In the genomic region with DNA sequence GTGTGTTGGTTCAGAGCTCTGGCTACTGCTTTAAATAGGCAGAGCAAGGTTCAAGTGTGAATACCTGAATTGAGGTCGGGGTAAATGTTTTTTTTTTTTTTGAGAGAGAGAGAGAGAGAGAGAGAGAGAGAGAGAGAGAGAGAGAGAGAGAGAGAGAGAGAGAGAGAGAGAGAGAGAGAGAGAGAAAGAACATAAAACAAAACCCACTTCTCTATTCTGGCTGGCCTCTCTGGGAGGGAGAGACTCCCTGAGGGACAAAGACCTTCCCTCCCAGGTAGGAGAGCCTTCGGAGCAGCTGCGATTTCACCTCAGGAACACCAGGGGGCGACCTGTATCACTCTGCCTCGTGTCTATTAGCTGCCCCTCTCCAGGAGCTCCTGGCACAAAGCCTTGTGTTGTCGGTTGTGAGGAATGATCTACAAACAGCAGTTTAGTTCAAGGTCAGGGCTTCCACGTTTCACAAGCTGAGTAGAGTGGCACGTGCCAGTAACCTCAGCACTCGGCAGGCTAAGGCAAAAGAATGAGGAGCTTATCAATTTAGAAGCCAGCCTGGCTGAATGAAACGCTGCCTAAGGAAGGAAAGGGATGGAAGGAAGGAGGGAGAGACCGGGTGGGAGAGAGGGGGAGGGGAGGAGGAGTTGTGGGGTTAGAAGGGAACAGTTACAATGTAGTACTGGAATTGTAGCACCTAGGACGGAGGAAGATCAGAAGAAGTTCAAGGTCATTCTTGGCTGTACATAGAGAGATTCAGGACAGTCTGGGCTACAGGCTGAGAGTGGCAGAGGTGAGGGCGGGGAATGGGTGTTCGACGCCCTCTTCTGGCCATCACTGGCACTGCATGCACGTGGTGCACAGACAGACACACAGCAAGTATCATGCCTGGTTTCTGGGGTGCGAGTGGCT, we compare ENCODE assay signal across 8 mouse cellular contexts. TPM values are rescaled to one million over a fixed set of nuclear protein-coding genes. Genes with fewer than 3 reads are reported as not detected.
DNase-seq lines count a peak whose midpoint lies in the region; ATAC-seq and TF ChIP-seq lines count a peak whose summit lies in the region.

No protein-coding gene starts in this region.

- H3K27ac ChIP-seq in intestine, postnatal 0 days (ENCODE audit: low read depth, low read length), result peak overlapping the region; percentile 7; the same call in 1 of the 2 replicates
- peak overlapping the region; percentile 83 for H3K27ac ChIP-seq in limb, embryonic 10.5 days
- H3K27ac ChIP-seq in midbrain, embryonic 13.5 days, result peak overlapping the region; percentile 68
- peak overlapping the region; percentile 62 for H3K27ac ChIP-seq in small intestine, adult 2 months (ENCODE audit: insufficient read depth, low read depth, low read length)

- no peaks in the 10 kb centered on the region for H3K27me3 ChIP-seq in intestine, postnatal 0 days (replicated peaks; ENCODE audit: control insufficient read depth, insufficient read depth, low read length)
- H3K27me3 ChIP-seq in limb, embryonic 10.5 days (ENCODE audit: low read depth, poor library complexity, severe bottlenecking), result no peaks in the 10 kb centered on the region
- 0 out of 2 replicates have a peak, but pooled peaks cover 4% of the 10 kb centered on the region for H3K27me3 ChIP-seq in midbrain, embryonic 13.5 days
- no peaks in the 10 kb centered on the region for H3K27me3 ChIP-seq in small intestine, adult 2 months (ENCODE audit: control insufficient read depth, insufficient read depth, low read length)

- peak overlapping the region; percentile 14; the same call in 1 of the 2 replicates for H3K4me3 ChIP-seq in intestine, postnatal 0 days (ENCODE audit: low read depth, low read length)
- peak overlapping the region; percentile 36 for H3K4me3 ChIP-seq in limb, embryonic 10.5 days
- peak overlapping the region; percentile 9; the same call in 1 of the 2 replicates for H3K4me3 ChIP-seq in midbrain, embryonic 13.5 days (replicated peaks)
- H3K4me3 ChIP-seq in small intestine, adult 2 months (ENCODE audit: low read depth, low read length), result peak overlapping the region; percentile 11

- TF ChIP-seq POLR2A in small intestine, adult 2 months (IDR thresholded peaks at IDR 0.05; ENCODE audit: low read depth, low read length), result no peak

- 0 out of 2 replicates have a peak overlapping the region, but pooled peaks have one; percentile 7 for H3K9ac ChIP-seq in intestine, postnatal 0 days (ENCODE audit: low read depth, low read length)
- H3K9ac ChIP-seq in midbrain, embryonic 13.5 days (replicated peaks), result no peak overlapping the region

- TF ChIP-seq CTCF in intestine, postnatal 0 days (IDR thresholded peaks at IDR 0.05; ENCODE audit: low read depth), result peak; percentile 84
- peak; percentile 90 for TF ChIP-seq CTCF in small intestine, adult 2 months (IDR thresholded peaks at IDR 0.05; ENCODE audit: extremely low read depth, insufficient read length, insufficient replicate concordance, low read depth, low read length)

- WGBS in intestine, postnatal 0 days, result 8% methylated on average over 17 of the region's 17 CpGs
- 14% methylated on average over 17 of the region's 17 CpGs for WGBS in limb, embryonic 10.5 days
- 10% methylated on average over 17 of the region's 17 CpGs for WGBS in midbrain, embryonic 13.5 days
- WGBS in small intestine, adult 2 months, result 6% methylated on average over 17 of the region's 17 CpGs

- peak; percentile 73 for DNase-seq in urinary bladder, postnatal 14 days (ENCODE audit: low spot score)
- DNase-seq in urinary bladder, adult 2 months (ENCODE audit: low spot score), result no peak
- DNase-seq in embryo, embryonic 11.5 days (ENCODE audit: low read depth, low spot score), result peak; percentile 70
- peak; percentile 81 for DNase-seq in limb, embryonic 10.5 days (ENCODE audit: low spot score)

- H3K4me2 ChIP-seq in intestine, postnatal 0 days (replicated peaks; ENCODE audit: low read depth), result peak overlapping the region; percentile 55
- peak overlapping the region; percentile 34 for H3K4me2 ChIP-seq in midbrain, embryonic 13.5 days (replicated peaks)

- peak; percentile 85 for ATAC-seq in granulocyte monocyte progenitor cell, adult 5-6 weeks (replicated peaks; ENCODE audit: poor library complexity, severe bottlenecking)
- ATAC-seq in intestine, postnatal 0 days, result peak; percentile 65
- ATAC-seq in midbrain, embryonic 13.5 days, result peak; percentile 72

- no peaks in the 10 kb centered on the region for H3K4me1 ChIP-seq in intestine, postnatal 0 days (replicated peaks; ENCODE audit: control insufficient read depth, insufficient read depth, low read length)
- H3K4me1 ChIP-seq in limb, embryonic 10.5 days, result peaks cover 7% of the 10 kb centered on the region; the same call in 1 of the 2 replicates
- peaks cover 6% of the 10 kb centered on the region; the same call in 1 of the 2 replicates for H3K4me1 ChIP-seq in midbrain, embryonic 13.5 days (replicated peaks)
- H3K4me1 ChIP-seq in small intestine, adult 2 months (ENCODE audit: control insufficient read depth, insufficient read depth, insufficient read length, low read length), result peaks cover 27% of the 10 kb centered on the region; the same call in 1 of the 2 replicates

- H3K9me3 ChIP-seq in intestine, postnatal 0 days (ENCODE audit: control insufficient read depth), result no peaks in the 10 kb centered on the region
- H3K9me3 ChIP-seq in limb, embryonic 10.5 days (replicated peaks), result no peaks in the 10 kb centered on the region
- no peaks in the 10 kb centered on the region for H3K9me3 ChIP-seq in midbrain, embryonic 13.5 days

- no peaks in the 10 kb centered on the region for H3K36me3 ChIP-seq in intestine, postnatal 0 days (ENCODE audit: control insufficient read depth, insufficient read depth)
- H3K36me3 ChIP-seq in limb, embryonic 10.5 days, result no peaks in the 10 kb centered on the region
- H3K36me3 ChIP-seq in midbrain, embryonic 13.5 days, result no peaks in the 10 kb centered on the region
- H3K36me3 ChIP-seq in small intestine, adult 2 months (ENCODE audit: control insufficient read depth, insufficient read depth, low read length), result no peaks in the 10 kb centered on the region

RNA-seq across cellular contexts. Expression of a gene that starts 12.9 kb away (rescaled TPM):
- polyA plus RNA-seq in urinary bladder, adult 2 months (2012; rRNA removed), result not detected in 2 replicates
- total RNA-seq in granulocyte monocyte progenitor cell, adult 5-6 weeks (2014; fragmentation: Nextera tagmentation), result not detected in 2 replicates
- not detected in 2 replicates for total RNA-seq in granulocyte monocyte progenitor cell, adult 5-6 weeks (2017)
- polyA plus RNA-seq in intestine, postnatal 0 days (2015; fragmentation: Nextera tagmentation; extraction: Ambion mirVana), result 4.1 and 4.7 TPM in 2 replicates
- 0.59 and 1.4 TPM in 2 replicates for polyA plus RNA-seq in limb, embryonic 10.5 days (2016; fragmentation: Nextera tagmentation; extraction: Ambion mirVana)
- 26.8 and 28.5 TPM in 2 replicates for polyA plus RNA-seq in midbrain, embryonic 13.5 days (2015; fragmentation: Nextera tagmentation; extraction: Ambion mirVana)
- polyA plus RNA-seq in small intestine, adult 2 months (2012; rRNA removed), result 0.36 and 0.51 TPM in 2 replicates

RNA-seq across cellular contexts. Expression of a gene that starts 19.7 kb away (rescaled TPM):
- 2.4 and 2.9 TPM in 2 replicates for polyA plus RNA-seq in urinary bladder, adult 2 months (2012; rRNA removed)
- total RNA-seq in granulocyte monocyte progenitor cell, adult 5-6 weeks (2014; fragmentation: Nextera tagmentation), result not detected in 2 replicates
- not detected in 2 replicates for total RNA-seq in granulocyte monocyte progenitor cell, adult 5-6 weeks (2017)
- polyA plus RNA-seq in intestine, postnatal 0 days (2015; fragmentation: Nextera tagmentation; extraction: Ambion mirVana), result 2.5 and 2.9 TPM in 2 replicates
- polyA plus RNA-seq in limb, embryonic 10.5 days (2016; fragmentation: Nextera tagmentation; extraction: Ambion mirVana), result 2.6 and 3.2 TPM in 2 replicates
- 0.82 and 0.89 TPM in 2 replicates for polyA plus RNA-seq in midbrain, embryonic 13.5 days (2015; fragmentation: Nextera tagmentation; extraction: Ambion mirVana)
- 5.1 and 23.5 TPM in 2 replicates for polyA plus RNA-seq in small intestine, adult 2 months (2012; rRNA removed)

RNA-seq across cellular contexts. Expression of a gene that starts 31.0 kb away (rescaled TPM):
- polyA plus RNA-seq in urinary bladder, adult 2 months (2012; rRNA removed), result 110 and 132 TPM in 2 replicates
- total RNA-seq in granulocyte monocyte progenitor cell, adult 5-6 weeks (2014; fragmentation: Nextera tagmentation), result 109 and 119 TPM in 2 replicates
- 64.2 and 64.5 TPM in 2 replicates for total RNA-seq in granulocyte monocyte progenitor cell, adult 5-6 weeks (2017)
- polyA plus RNA-seq in intestine, postnatal 0 days (2015; fragmentation: Nextera tagmentation; extraction: Ambion mirVana), result 44.9 and 50.3 TPM in 2 replicates
- polyA plus RNA-seq in limb, embryonic 10.5 days (2016; fragmentation: Nextera tagmentation; extraction: Ambion mirVana), result 85.8 and 92.6 TPM in 2 replicates
- 99.2 and 108 TPM in 2 replicates for polyA plus RNA-seq in midbrain, embryonic 13.5 days (2015; fragmentation: Nextera tagmentation; extraction: Ambion mirVana)
- polyA plus RNA-seq in small intestine, adult 2 months (2012; rRNA removed), result 185 and 340 TPM in 2 replicates

RNA-seq across cellular contexts. Expression of a gene that starts 34.4 kb away (rescaled TPM):
- 8.6 and 12.6 TPM in 2 replicates for polyA plus RNA-seq in urinary bladder, adult 2 months (2012; rRNA removed)
- total RNA-seq in granulocyte monocyte progenitor cell, adult 5-6 weeks (2014; fragmentation: Nextera tagmentation), result 8.6 and 10.5 TPM in 2 replicates
- 1.5 and 2.4 TPM in 2 replicates for total RNA-seq in granulocyte monocyte progenitor cell, adult 5-6 weeks (2017)
- 2.8 and 3.1 TPM in 2 replicates for polyA plus RNA-seq in intestine, postnatal 0 days (2015; fragmentation: Nextera tagmentation; extraction: Ambion mirVana)
- polyA plus RNA-seq in limb, embryonic 10.5 days (2016; fragmentation: Nextera tagmentation; extraction: Ambion mirVana), result 9.9 and 11.8 TPM in 2 replicates
- 18.2 and 18.5 TPM in 2 replicates for polyA plus RNA-seq in midbrain, embryonic 13.5 days (2015; fragmentation: Nextera tagmentation; extraction: Ambion mirVana)
- polyA plus RNA-seq in small intestine, adult 2 months (2012; rRNA removed), result 1.8 and 3.2 TPM in 2 replicates

RNA-seq across cellular contexts. Expression of a gene that starts 51.3 kb away (rescaled TPM):
- 8.7 and 9.7 TPM in 2 replicates for polyA plus RNA-seq in urinary bladder, adult 2 months (2012; rRNA removed)
- total RNA-seq in granulocyte monocyte progenitor cell, adult 5-6 weeks (2014; fragmentation: Nextera tagmentation), result 3.7 and 9.4 TPM in 2 replicates
- 4.8 and 4.9 TPM in 2 replicates for total RNA-seq in granulocyte monocyte progenitor cell, adult 5-6 weeks (2017)
- 15.7 and 18.1 TPM in 2 replicates for polyA plus RNA-seq in intestine, postnatal 0 days (2015; fragmentation: Nextera tagmentation; extraction: Ambion mirVana)
- polyA plus RNA-seq in limb, embryonic 10.5 days (2016; fragmentation: Nextera tagmentation; extraction: Ambion mirVana), result 64.9 and 67.2 TPM in 2 replicates
- 21.4 and 26.4 TPM in 2 replicates for polyA plus RNA-seq in midbrain, embryonic 13.5 days (2015; fragmentation: Nextera tagmentation; extraction: Ambion mirVana)
- polyA plus RNA-seq in small intestine, adult 2 months (2012; rRNA removed), result 0.77 and 1.9 TPM in 2 replicates

Comparison
In these comparisons a context has a peak if more than half of its experiments do, and no peak if none do; other contexts are left out.
1. H3K27ac ChIP-seq: peak in every context shown above with its lines; median percentile 83 in limb, embryonic 10.5 days; 68 in midbrain, embryonic 13.5 days; 62 in small intestine, adult 2 months; 7 in intestine, postnatal 0 days.